Mouse (Mus musculus) layer of hippocampus, adult 11-12 months (tissue): ENCODE data around the gene Drap1.

ENCODE experiments used
- DNase-seq: peaks from one replicate; pipeline ENCODE4 v3.0.0; 2022; ENCODE audit warnings: low spot score

The Drap1 gene

DNA sequence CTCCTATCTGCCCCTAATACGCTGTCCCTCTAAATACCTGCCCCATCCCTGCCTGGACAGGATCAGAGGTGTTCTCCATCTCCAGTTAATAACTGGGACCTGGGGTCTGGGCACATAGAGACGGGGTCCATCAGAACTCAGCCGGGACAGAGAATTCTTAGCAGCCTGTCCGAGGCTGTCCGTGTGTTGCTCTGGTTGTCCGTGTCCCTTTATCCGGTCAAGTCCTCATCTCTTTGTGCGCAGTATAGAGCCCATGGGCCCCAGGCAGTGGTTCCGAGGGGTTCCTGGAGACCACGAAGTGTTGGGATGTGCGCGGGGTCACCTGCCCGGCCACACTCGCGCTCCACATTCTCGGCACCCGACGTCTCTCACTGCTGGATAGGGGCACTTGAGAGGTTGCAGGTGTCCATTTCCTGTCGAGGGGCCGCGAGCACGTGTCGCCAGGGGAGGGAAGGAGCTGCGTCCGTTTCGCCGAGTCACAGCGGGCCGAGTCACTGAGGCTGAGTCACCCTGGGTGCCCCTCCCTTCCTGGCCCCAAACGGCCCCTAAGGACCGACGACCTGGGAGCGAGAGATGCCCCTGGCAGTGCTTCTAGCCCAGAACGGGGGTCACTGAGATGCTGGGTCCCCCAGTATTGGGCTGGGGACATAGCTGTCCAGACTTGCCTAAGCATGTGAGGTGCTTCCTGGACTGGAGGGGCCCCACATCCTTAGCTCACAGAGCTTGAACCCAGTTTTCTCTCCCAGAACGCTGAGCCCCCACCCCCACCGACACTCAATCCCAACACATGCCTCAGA lies 23.8 kb upstream of the Drap1 start:
- no peak for DNase-seq

DNA sequence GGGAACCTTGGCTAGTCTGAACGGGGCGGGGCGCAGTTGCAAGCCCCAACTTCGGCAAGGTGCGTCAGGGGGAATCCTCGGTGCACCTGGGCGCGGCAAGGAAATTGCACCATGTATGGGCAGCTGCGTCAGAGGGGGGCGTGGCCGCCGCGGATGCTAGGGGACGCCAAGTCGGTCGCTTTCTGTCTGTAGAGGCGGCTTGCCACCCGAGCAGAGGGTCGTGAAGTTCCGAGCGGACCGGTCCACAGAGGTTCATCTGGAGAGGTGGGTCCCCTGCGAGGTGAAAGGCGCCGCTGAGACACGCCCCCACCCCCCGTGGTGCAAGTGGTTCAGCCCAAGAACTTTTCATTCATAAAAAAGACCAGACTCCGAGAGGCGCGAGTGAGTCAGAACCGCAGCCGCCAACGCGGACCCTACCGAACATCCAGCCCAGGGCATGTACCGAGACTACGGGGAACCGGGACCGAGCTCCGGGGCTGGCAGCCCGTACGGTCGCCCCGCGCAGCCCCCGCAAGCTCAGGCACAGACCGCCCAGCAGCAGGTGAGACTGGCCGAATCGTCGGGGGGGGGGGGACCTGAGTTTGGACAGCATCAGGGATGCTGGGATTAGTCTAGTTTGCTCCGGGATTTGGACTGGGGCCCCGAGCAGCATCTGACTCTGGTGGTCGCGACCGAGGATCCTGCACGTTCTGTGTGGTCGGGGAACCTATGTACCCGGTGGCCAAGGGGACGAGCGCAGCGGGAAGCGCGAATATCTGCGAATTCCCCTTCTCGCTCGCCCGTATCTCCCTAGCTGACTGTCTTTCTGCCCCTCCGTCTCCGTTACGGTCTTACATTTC lies 23.0 kb upstream of the Drap1 start, which contains the start of gene Fosl1:
Gene Fosl1, plus strand, starts transcription at position 33 of the 839 bp plus-strand sequence.
- peak; percentile 70 for DNase-seq

DNA sequence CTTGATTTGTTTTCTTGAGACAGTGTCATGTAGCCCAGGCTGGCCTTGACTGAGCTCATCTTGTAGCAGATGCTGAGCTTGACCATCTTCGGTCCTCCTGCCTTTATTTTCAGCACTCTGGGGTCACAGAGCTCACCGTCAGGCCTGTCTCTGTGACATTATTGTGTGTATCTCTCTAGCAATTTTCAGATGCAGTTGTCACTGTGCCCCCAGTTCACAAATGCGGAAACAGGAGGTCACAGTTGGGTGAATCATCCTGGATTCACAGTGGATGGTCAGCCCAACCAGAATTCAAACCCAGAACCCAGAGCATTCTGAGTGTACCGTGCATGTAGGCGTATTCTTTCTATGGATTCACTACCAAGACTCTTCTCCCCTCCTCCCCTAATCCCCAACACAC lies 21.0 kb upstream of the Drap1 start:
- no peak for DNase-seq

DNA sequence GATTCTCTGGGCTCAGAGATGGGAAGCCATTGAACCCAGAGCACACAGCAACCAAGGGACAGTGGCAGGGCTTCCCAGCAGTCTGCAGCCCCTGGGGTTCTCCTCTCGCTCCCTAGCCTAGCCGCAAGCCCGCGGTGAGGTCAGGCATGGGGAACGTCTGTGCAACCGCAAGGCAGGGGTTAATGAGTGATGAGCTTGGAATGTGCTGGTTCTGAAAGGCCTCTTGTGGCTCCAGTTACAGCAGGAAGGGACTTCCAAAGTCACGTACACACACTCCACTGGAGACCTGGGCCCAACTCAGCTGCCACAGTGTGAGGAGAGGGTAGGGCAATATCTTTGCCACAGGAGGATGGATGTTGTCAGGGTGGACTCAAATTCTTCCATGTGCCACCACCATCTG lies 20.2 kb upstream of the Drap1 start:
- no peak for DNase-seq

DNA sequence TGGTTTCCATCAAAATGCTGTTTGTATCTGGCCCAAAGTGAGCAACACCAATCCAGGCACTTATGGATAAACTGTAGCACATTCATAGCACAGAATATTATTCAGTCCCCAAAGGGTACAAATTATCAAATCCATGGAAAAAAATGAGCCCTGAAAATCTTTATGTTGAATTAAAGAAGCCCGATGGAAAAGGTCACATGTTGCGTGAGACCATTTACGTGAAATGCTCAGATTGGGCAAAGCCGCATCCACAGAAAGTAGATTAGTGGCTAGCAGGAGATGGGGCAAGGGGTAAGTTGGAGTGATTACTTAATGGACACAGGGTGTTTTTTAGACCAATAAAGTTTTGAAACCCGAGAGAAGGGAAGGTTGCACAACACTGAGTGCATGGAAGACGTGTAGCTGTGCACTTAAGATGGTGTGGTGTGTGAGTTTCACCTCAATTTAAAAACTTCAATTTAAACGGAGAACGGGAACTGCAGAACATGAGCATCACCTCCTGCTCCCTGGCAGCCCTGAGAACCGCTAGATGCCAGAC lies 19.7 kb upstream of the Drap1 start:
- no peak for DNase-seq

DNA sequence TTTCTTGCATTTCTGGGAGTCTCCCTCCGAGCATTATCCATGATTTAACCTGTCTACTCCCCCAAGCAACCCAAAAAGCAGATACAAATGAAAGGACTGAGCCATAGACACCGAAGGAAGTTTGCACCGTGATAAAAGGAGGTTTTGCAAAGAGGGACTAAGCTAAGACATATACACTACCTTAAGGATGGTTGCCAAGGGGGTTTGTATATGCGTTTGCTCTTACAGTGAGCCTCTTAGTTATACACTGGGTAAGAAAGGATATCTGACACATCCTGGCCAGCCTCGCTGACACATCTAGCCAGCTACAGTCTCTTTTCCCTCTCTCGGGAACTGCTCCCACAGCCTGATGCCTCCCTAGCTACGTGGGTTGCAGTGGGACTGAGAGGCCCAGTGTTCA lies 9.2 kb upstream of the Drap1 start:
- DNase-seq, result no peak

DNA sequence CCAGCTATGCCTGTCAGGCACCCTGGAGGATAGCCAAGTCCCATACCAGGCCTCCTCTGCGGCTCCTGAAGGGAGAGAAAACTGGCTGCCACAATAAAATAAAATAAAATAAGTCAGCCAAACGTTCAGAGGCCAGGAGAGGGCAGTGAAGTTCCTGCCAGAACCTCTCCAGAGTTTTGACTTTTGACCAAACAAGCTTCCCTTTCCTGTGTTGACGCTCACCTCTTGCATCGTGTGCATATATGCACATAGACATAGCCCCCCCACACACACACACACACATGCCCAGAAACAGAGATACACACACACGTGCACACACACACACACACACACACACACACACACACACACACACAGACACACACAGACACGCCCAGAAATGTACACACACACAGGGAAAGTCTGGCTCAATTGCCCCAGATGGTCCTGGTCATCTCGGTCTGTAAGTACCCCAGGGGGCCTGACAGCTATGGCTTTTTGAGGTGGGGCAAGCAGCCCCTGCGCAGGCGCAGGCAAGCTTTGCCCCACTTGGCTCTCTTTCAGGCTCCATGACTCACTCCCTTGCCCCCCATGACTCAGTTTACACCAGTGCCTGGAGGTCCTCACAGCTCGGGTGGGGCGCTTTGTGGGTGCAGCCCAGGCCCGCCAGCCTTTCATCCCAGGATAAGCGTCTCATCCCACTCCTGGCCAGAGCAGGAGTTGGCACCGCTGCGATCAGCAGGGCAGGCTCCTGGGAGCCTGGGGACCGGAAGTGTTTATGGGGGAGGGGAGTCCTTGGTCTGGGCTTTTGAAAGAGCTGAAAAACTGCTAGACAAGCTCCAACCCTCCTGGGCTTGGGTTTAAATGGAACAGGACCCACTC lies 8.4 kb upstream of the Drap1 start:
- no peak for DNase-seq

DNA sequence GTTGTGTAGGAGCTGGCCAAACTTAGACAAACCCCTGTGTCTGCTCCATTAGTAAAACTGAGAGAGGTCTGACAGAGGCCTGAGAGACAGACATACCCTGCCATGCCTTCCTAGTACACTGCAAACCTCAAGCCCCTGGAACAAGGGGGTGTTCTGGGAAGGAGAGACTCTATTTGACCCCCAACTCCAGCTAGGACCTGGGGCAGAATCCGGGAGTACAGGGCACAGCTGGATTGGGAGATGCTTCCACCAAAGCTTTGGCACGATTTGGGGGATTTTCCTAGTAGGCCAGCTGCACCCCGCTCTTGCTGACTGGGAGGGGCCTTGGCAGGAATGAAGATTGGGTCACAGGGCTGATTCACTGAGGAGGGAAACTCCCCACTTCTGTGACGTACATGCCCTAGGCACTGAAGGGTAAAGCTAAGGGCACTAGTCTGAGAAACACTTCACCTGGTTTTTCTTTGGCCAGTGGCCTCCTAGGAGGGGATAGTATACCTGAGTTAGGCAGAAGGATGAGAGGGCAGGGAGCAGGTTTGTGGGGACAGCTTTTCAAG lies 7.2 kb upstream of the Drap1 start:
- no peak for DNase-seq

DNA sequence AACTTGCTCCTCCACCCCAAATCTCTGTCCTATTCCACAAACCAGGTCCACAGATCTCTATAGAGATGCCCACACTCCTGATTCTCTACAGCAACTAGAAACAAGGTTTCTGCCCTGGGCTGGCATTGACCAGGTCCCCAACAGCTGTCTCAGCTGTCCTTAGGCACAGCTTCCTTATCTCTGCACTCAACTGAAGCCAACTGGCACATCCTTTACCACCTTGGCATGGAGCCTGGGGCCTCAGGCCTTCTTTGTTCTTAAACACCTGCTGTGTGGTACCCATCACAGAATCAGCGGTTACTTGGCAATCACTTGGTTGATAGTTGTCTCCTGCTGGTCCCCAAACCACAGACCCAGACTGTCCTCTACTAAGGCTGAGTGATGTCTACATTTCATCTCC lies 5.6 kb upstream of the Drap1 start:
- no peak for DNase-seq

DNA sequence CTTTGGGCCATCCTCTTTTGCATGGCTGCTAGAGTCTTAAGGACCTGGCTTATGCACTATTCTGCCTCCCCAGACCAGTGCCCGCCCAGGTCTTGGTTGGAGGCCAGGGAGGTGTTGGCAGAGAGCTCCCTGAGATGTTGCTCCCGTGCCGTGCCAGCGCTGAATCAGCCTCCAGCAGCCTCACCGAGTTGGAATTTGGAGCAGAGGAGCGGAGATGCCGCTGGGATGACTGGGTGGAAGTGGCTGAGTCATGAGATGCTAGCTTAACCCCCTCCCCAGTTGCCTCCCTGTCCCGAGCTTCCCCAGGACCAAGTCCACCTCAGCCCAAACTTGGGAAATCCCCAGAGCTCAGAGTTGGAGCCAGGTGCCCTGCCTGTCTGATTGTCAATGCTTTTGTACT lies 5.0 kb upstream of the Drap1 start:
- no peak for DNase-seq

DNA sequence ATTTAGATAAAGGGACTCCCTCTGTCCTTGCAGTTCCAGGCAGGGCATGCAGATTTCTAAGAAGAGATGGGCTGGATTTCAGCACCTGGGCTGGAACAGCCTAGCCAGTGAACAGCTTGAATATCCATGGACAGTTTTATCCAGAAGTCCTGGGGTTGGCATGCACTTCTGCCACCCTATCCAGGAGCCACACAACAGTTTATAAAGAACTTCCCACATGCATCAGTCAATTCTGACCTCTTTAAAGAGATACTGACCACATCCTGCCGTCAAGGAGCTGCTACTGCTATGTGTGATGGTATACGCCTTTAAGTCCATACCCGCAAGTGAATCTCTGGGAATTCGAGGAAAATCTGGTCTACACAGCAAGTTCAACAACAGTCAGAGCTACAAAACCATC lies 4.4 kb upstream of the Drap1 start:
- DNase-seq, result no peak

DNA sequence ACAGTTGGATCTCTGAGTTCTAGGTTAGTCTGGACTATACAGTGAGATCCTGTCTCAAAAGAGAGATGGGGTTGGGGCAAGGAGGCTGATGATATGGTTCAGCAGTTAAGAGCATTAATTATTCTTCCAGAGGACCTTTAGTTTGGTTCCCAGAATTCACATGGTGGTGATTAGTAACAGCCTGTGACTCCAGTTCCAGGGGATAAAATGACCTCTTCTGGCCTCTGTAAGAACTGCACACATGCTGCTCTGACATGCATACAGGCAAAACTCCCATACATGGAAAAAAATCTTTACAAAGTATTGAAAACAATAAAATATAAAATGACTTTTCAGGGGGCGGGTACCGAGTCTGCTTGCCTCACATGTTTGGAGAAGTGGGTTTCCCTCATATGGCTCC lies 3.3 kb upstream of the Drap1 start:
- DNase-seq, result no peak

DNA sequence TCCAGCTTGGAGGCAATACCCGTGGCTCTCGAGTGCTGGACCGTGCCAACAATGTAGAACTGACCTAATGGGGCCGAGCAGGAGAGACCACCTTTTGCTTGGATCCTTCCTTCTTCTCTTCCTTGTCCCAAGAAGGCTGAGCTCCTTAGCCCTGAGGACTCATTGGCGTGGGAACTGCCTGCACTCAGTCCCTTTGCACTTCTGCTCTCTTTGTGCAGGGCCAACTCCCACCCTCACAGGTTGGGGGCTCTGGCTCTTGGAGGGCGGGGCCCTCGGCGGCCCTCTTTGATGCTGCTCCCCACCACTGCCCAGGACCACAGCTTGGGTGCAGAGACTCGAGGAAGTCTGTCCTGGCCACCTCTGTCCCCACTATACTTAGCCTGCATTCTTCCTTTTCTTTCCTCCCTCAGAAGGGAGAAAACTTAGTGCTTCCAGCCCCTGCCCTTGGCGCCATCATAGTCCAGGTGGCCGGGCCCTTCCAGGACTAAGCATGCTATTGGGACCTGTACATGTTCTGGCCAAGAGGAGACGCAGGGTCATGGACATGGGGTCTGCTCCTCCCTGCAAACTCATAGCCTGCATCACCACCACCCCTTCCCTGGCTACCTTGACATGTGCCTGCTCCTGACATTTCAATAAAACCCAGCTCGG lies 2.0 kb upstream of the Drap1 start:
- no peak for DNase-seq

DNA sequence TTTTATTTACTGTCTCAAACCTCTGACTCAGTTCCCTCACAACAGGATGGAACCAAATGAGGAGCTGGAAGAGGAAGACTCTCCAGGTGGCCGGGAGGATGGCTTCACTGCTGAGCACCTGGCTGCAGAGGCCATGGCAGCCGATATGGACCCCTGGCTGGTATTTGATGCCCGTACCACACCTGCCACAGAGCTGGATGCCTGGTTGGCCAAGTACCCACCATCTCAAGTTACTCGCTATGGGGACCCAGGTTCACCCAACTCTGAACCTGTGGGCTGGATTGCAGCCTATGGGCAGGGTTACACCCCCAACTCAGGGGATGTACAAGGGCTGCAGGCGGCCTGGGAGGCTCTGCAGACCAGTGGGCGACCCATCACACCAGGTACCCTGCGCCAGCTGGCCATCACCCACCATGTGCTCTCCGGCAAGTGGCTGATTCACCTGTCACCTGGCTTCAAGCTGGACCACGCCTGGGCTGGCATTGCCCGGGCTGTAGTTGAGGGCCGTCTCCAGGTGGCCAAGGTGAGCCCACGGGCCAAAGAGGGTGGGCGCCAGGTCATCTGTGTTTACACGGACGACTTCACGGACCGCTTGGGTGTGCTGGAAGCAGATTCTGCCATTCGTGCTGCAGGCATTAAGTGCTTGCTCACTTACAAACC lies 1.3 kb upstream of the Drap1 start:
- no peak for DNase-seq

DNA sequence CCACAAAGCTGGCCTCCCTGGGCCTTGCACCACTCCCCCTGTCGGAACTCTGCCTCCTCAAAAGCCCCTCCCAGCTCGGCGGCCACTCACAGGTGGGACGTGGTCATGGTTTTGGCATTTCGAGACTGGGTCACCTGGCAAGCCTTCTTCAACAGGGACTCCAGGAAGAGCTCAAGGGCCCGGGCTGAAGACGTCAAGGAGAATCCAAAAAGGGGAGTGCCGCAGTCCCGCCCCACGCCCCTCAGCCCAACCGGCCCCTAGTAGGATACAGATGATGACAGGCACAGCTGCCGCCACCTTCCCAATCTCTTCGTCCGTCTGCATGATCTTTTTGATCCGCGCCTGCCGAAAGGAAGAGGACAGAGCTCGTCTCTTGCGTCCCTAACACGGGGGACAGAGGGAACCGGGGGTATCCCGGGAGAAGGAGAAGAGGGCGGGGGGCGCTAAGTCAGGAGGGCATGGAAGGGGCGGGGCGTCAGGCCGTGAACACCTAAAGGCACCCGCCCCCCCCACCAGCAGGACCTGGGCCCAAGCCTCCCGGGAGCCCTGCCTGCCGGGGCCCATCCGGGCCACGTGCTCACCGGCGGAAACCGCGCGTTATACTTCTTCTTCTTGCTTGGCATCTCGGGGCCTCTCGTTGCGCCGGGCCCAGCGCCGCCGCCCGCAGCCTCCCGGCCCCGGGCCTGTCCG lies 542 bp downstream of the Drap1 start:
- DNase-seq, result peak; percentile 66

DNA sequence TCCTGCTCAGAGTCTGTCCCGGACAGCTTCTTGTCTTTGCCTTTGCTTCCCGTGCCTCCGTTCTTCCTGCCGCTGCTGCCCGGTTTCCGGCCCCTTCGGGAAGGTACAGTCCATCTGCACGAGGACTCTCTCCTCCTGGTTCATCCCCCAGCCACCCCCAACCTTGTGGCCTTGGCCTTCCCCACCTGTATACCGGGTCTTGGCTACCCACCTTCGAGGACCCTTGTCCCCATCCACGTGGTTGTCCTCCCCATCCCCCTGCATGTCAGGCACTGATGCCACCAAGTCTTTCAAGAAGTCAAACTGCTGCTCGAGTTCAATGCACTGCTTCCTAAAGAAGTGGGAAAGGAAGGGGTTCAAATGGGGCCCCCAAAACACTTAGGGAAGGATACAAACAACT lies 1.2 kb downstream of the Drap1 start:
- DNase-seq, result no peak

DNA sequence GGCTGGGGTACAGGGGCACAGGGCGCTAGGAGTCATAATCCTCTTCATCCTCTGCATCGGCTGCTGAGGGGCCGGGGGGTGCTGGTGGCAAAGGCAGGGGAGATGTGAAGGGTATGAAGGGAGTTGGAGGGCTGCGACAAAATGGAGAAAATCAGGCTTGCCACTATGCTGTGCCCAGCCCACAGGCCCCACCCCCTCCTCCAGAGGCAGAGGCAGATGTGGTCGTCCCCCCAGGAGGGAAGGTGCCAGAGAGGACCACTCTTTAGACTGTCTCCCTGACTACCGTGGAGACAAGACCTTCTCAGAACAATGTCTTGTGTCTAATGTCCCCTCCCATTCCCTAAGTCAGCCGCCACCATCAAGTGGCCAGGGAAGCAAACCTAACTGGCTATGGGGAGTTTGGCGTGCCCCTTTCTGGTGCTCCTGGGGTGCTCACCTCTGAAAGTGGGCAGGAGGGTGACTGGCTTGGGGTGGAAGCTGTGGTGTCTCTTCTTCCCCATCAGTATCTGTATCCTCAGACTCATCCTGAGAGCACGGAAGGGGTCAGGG lies 1.8 kb downstream of the Drap1 start:
- no peak for DNase-seq

DNA sequence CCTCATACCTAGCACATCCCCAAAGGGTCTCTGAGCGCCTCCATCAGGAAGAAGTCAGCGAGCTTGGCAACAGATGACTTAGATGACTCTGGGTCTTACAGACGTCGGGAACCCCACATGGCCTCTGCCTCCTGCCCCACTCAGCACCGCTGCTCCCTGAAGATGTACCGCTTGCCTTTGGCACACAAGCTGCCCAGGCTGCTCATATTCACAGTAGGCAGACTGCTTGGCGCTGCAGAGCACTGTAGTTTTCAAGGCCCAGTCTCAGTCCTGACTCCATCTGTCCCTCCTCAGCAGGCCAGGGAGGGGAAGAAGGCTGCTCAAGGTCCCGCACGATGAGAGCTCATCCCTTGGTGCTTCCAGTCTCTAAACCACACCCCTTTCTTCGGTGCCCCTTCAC lies 2.5 kb downstream of the Drap1 start:
- DNase-seq, result no peak

DNA sequence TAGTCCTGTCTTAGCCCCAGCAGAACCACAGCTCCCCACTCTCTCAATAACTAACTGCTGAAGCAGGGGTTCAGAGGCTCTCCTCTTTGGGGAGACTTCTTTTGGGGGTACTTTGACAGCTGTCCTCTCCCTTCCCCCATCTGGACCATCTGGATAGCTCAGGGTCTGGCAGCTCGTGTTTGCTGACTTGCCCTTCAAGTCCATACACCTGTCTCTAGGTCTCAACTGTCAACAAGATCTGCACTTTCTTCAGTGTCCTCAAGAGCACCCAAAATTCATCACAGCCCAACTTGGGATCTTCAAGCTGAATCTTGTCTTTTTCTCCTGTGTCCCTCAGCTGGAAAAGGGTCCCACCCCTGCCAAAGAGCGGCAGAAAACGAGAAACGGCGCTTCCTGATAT lies 3.0 kb downstream of the Drap1 start:
- DNase-seq, result no peak

DNA sequence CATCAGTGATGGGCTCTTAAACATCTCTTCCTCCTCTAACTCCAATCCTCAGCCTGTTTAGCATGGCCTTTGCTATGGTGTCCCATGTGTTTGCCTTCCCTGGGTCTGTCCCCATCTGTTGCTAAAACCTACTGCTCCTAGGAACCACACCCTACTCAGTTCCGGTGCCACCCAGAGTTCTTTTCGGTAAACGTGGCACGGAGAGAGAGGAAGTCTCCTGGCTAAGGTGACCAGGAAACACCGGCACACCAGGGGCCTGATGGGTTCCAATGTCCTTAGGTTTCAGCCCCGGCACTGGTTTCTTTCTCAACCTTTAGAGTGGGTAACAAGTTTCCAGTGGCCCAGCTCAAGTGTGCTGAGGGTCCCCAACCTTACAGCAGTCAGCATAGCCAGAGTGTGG lies 4.2 kb downstream of the Drap1 start:
- no peak for DNase-seq
